Mouse (Mus musculus) cerebellum, adult 11-12 months (tissue): ENCODE data around the gene Aqp6.

Source experiments
- DNase-seq: peaks from one replicate; pipeline ENCODE4 v3.0.0; 2022

The Aqp6 gene

DNA sequence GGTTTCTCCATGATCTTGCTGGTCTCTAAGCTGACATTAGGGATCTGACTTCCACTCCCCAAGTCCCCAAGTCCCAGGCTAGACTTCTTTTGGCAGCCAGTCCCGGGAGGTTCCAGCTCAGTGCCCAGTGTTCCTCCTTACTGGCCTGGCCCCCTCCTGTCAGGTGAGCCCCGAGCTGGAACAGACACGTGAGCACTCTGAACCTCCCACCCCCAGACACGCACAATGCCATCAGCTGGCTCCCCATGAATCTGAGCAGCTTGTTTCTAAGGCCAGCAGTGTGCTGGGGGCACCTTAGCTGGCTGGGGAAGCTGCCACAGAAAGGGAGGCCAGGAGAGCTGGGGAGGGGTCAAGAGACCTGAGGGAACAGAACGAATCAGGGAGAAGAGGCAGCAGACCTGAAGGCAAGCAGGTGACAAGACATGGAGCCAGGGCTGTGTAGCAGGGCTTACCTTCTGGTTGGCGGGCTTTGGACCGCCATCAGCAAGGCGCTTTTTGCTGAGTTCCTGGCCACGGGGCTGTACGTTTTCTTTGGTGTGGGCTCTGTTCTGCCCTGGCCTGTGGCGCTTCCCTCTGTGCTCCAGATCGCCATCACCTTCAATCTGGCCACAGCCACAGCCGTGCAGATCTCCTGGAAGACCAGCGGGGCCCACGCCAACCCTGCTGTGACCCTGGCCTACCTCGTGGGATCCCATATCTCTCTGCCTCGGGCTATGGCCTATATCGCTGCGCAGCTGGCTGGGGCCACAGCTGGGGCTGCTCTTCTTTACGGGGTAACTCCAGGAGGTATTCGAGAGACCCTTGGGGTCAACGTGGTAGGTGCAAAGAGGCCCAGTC lies at the start of gene Aqp6:
Gene Aqp6 (plus strand): TSS at position 415 of the 837 bp plus-strand sequence.
- DNase-seq, result peak; percentile 91

DNA sequence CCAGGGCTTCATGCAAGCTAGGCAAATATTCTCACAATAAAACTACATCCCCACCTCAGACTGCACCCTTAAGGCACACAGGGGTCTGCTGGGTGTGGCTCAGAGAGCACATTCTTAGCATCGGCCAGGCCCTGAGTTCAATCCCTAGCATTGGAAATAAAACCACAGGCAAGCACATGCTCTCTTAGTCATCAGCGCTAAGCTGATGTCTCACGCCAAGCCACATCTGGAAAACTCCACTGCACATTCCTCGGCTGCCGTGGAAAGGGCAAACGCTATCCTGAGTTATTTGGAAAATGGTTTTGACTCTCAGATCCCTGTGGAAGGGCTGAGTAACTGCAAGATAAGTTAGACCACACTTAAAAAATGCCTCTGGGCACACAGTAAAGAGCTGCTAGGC lies 47.4 kb upstream of the Aqp6 start:
- no peak for DNase-seq

DNA sequence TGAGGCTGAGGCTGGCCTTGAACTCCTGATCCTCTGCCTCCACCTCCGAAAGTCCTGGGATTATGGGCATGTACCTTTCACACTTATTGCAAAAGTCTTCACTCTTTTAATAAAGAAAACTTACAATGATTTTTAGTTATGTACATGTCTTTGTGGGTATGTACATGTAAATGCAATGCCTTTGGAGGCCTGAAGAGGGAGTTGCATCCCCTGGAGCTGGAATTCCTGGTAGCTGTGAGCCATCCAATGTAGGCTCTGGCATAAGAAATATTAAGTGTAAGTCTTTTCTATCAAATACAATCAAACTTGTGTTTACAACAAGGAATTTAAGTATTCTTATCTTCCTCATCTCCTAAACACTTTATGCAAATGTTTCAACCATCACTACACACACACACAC lies 42.3 kb upstream of the Aqp6 start:
- DNase-seq, result no peak

DNA sequence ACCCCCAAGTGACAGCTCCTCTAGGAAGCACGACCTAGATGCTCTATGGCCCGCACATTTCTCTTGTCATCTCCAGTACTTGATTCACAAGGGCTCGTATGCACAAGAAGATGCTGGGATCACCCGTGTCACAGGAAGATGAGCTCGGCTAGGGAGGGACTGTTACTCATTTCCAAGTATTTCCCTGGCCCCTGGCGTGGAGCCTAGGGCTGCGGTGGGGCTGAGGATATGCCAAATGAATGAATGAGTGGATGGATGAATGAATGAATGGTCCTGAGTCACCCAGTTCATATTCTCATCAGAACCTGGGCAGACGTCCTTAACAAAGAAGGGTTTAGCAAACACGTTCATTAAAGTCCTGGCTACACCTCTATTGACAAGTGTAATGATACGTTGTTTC lies 41.0 kb upstream of the Aqp6 start:
- no peak for DNase-seq

GRCm38 (mm10) chr15:99567371-99567770 lies 33.8 kb upstream of the Aqp6 start:
- no peak for DNase-seq

DNA sequence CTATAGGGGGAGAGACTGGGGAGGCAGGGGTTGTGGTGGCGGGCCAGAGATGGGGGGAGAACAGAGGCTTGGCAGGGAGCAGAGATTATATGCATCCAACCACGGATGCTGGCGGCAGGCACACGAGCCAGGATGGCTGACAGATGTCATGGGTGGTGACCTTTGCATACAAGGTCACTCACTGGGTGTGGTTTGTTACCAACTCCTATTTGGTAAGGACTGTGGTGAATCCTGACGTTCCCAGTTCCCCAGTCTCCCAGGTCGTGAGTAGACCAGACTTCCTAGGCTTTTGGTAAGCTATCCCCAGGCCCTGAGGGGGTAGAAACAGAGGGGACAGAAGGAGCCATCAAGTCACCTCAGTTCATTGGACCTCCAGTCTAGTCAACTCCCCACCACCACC lies 32.5 kb upstream of the Aqp6 start:
- no peak for DNase-seq

DNA sequence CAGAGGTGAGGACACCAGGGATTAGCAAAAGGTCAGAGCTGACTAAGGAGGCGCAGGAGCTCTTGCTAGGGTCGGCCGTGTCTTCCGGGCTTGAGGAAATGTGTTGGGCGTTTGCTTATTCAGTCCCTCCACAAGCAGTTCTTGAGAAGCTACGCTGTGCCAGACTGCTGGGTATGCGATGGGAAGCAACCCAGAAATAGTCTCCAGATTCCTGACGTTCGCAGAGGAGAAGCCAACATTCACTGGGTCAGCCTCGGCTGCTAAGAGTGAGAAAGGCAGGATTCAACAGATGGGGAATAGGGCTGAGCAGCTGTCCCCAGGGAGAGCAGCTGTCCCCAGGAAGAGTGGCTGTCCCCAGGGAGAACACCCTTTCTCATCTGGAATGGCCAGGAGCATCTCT lies 32.1 kb upstream of the Aqp6 start:
- no peak for DNase-seq

GRCm38 (mm10) chr15:99578802-99579485 lies 22.3 kb upstream of the Aqp6 start, which contains the start of gene Aqp2:
Aqp2 (plus strand) TSS chr15:99579055.
- peak; percentile 60 for DNase-seq

- no peak for DNase-seq
Observed at GRCm38 (mm10) chr15:99583463-99584344, 17.5 kb upstream of the Aqp6 start.

- DNase-seq, result no peak
Observed at GRCm38 (mm10) chr15:99584407-99585202, 16.6 kb upstream of the Aqp6 start.

DNA sequence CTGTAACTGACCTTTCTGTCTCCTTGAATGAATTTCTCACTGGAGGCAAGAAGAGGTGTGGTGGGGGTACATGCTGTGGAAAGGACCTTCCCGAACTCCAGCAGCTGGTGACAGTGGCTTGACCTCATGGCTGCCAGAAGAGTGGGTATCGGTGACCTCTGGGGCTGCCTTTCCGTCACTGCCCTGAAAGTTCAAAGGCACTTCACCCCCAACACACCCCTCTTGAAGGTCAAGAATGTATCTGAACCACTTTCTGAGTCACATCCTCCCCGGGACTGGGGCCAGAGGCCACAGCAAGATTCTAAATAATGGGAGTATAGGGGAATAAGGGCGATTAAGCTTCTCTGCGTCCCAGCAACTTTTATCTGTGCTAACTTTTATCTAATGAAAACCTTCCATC lies 15.5 kb upstream of the Aqp6 start:
- DNase-seq, result no peak

- DNase-seq, result no peak
Observed at GRCm38 (mm10) chr15:99586525-99586924, 14.7 kb upstream of the Aqp6 start.

GRCm38 (mm10) chr15:99589237-99589636 lies 12.0 kb upstream of the Aqp6 start:
- no peak for DNase-seq

GRCm38 (mm10) chr15:99589704-99590103 lies 11.5 kb upstream of the Aqp6 start:
- DNase-seq, result no peak

DNA sequence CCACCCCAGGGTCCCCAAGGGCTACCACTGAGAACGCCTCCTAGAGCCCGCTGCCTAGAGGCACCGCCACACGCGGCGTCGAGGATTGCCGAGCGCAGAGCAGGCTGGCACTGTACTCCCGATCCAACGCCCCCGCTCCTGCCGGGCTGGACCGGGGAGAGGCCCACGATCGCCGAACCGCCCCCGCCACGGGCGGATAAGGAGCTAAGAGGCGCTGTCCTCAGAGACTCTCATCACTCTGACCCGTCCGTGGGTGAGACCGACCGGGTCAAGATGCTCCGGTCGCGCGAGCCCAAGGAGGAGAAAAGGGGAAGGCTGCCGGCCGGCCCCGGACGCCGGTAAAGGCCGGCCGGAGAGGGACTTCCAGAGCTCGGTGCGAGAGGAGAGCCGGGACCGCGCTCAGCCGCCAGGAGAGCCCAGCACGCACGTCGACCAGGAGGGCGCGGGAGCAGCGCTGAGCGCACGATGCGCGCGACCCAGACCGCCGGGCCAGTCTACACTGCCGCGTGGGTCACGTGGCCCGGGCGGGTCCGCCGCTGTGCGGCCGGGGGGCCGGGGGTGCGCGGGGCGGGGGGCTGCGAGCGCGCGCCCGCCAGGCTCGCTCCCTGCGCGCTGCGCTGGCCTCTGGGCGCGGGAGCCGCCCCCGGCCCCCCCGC lies 10.6 kb upstream of the Aqp6 start, which contains the start of gene Aqp5:
Gene Aqp5 (plus strand): TSS at position 354 of the 656 bp plus-strand sequence.
- DNase-seq, result no peak

- DNase-seq, result no peak
Observed at GRCm38 (mm10) chr15:99592177-99592576, 9.0 kb upstream of the Aqp6 start.

DNA sequence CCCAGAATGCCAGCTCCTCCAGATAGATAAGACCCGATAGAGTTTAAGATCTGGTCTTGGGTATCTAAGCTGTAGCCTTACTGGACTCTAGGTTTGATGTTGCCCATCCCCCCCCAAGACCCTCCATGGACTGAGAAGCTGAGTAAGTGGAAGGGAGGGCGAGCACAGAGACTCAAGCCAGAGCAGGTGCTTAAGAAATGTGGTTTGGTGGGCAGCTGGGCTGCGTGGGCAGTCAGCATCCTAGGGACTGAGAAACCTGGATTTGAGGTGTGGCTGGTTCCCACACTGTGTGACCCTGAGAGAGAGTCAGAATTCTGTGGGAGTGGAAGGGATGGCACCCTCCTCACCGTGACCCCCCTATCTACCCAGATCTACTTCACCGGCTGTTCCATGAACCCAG lies 8.3 kb upstream of the Aqp6 start:
- no peak for DNase-seq

DNA sequence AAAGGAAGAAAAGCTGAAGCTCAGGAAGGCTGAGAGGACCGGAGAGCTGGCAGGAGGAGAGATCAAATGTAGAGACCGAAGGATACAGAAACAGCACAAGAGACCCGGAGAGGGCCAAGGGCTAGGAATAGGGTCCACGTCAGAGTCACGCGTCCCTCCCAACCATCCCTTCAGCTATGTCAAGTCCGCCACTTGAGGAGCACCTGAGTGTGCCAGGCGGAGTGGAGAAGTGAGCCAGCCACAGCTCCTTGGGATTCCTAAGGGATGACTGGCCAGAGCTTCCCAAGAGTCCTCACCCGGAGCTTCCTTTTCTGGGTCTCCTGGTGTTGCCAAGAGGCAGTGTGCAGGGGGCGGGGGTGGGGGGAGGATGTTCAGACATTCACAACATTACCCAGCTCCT lies 6.2 kb upstream of the Aqp6 start:
- no peak for DNase-seq

- DNase-seq, result peak; percentile 95
Observed at GRCm38 (mm10) chr15:99596056-99596687, 5.0 kb upstream of the Aqp6 start.

- DNase-seq, result no peak
Observed at GRCm38 (mm10) chr15:99596841-99597240, 4.4 kb upstream of the Aqp6 start.

- no peak for DNase-seq
Observed at GRCm38 (mm10) chr15:99597596-99597995, 3.6 kb upstream of the Aqp6 start.
